Mouse (Mus musculus) E14TG2a.4 (cell line): Measurements from ENCODE around the gene Inafm2.

ENCODE experiments used
- H3K27me3 ChIP-seq: 2 replicates; pipeline ENCODE4 v1.6.1; 2014; ENCODE audit warnings: low read length, control low read depth; ENCODE audit not compliant: insufficient read depth
- H3K36me3 ChIP-seq: 2 replicates; pipeline ENCODE4 v1.6.1; 2014; ENCODE audit warnings: low read length, control low read depth; ENCODE audit not compliant: insufficient read depth
- H3K4me1 ChIP-seq: replicated peaks from 2 replicates; pipeline ENCODE4 v1.6.1; 2014; ENCODE audit warnings: low read depth, low read length, control low read depth
- H3K4me3 ChIP-seq: replicated peaks from 2 replicates; pipeline ENCODE4 v1.5.1; 2014; ENCODE audit warnings: mild to moderate bottlenecking, low read length
- H3K9me3 ChIP-seq: 2 replicates; pipeline ENCODE4 v1.6.1; 2014; ENCODE audit warnings: low read length, control low read depth
- CTCF ChIP-seq: conservative IDR thresholded peaks from 2 replicates; pipeline ENCODE4 v1.5.1; 2014; ENCODE audit warnings: low read length
- NANOG ChIP-seq: IDR thresholded peaks from 2 replicates; pipeline ENCODE4 v1.6.1; 2014; ENCODE audit warnings: borderline replicate concordance, low read length, mixed read lengths
- POU5F1 ChIP-seq: IDR thresholded peaks from 2 replicates; pipeline ENCODE4 v1.6.1; 2014; ENCODE audit warnings: low read length, borderline replicate concordance

Inafm2 gene

GRCm38 (mm10) chr2:118749341-118749884, 3.9 kb downstream of the Inafm2 start:
- no peak overlapping the region for H3K4me3 ChIP-seq
- H3K27me3 ChIP-seq: peaks cover 88% of the 10 kb centered on the region
- H3K36me3 ChIP-seq: no peaks in the 10 kb centered on the region
- TF ChIP-seq NANOG (no peak), POU5F1 (no peak), CTCF (no peak; the same call in 1 of the 2 replicates)
- peaks cover 43% of the 10 kb centered on the region for H3K4me1 ChIP-seq
- no peaks in the 10 kb centered on the region for H3K9me3 ChIP-seq

GRCm38 (mm10) chr2:118750476-118750875, 4.9 kb downstream of the Inafm2 start:
- H3K4me3 ChIP-seq: no peak overlapping the region
- TF ChIP-seq NANOG (no peak), CTCF (no peak), POU5F1 (no peak)
- H3K9me3 ChIP-seq: no peaks in the 10 kb centered on the region
- no peaks in the 10 kb centered on the region for H3K36me3 ChIP-seq
- H3K4me1 ChIP-seq: peaks cover 35% of the 10 kb centered on the region
- H3K27me3 ChIP-seq: peaks cover 88% of the 10 kb centered on the region

GRCm38 (mm10) chr2:118751896-118752791, 6.6 kb downstream of the Inafm2 start:
- Histone ChIP-seq H3K9me3 (no peaks in the 10 kb centered on the region), H3K36me3 (no peaks in the 10 kb centered on the region), H3K4me1 (peaks cover 32% of the 10 kb centered on the region), H3K4me3 (no peak overlapping the region), H3K27me3 (peaks cover 92% of the 10 kb centered on the region)
- TF ChIP-seq CTCF (no peak), POU5F1 (no peak), NANOG (no peak)

- no peaks in the 10 kb centered on the region for H3K36me3 ChIP-seq
- H3K27me3 ChIP-seq: peaks cover 92% of the 10 kb centered on the region
- no peak for TF ChIP-seq NANOG
- no peak for TF ChIP-seq CTCF
- no peak for TF ChIP-seq POU5F1
- peaks cover 38% of the 10 kb centered on the region for H3K4me1 ChIP-seq
- no peak overlapping the region for H3K4me3 ChIP-seq
- H3K9me3 ChIP-seq: no peaks in the 10 kb centered on the region
Measured at GRCm38 (mm10) chr2:118752792-118753108, 7.2 kb downstream of the Inafm2 start.

- Histone ChIP-seq H3K9me3 (no peaks in the 10 kb centered on the region), H3K36me3 (no peaks in the 10 kb centered on the region), H3K4me3 (no peak overlapping the region), H3K27me3 (peaks cover 92% of the 10 kb centered on the region), H3K4me1 (peaks cover 42% of the 10 kb centered on the region)
- TF ChIP-seq NANOG (no peak), POU5F1 (no peak)
Measured at GRCm38 (mm10) chr2:118754143-118754542, 8.6 kb downstream of the Inafm2 start.

GRCm38 (mm10) chr2:118755407-118755806, 9.8 kb downstream of the Inafm2 start:
- Histone ChIP-seq H3K36me3 (no peaks in the 10 kb centered on the region), H3K27me3 (peaks cover 90% of the 10 kb centered on the region), H3K4me3 (no peak overlapping the region), H3K9me3 (no peaks in the 10 kb centered on the region), H3K4me1 (peaks cover 36% of the 10 kb centered on the region)
- no peak for TF ChIP-seq CTCF
- no peak for TF ChIP-seq POU5F1

GRCm38 (mm10) chr2:118756103-118756502, 10.5 kb downstream of the Inafm2 start:
- Histone ChIP-seq H3K9me3 (no peaks in the 10 kb centered on the region), H3K27me3 (peaks cover 91% of the 10 kb centered on the region), H3K4me3 (no peak overlapping the region), H3K4me1 (peaks cover 38% of the 10 kb centered on the region), H3K36me3 (no peaks in the 10 kb centered on the region)
- TF ChIP-seq POU5F1: no peak
- no peak for TF ChIP-seq NANOG
- TF ChIP-seq CTCF: no peak

- no peak overlapping the region for H3K4me3 ChIP-seq
- H3K27me3 ChIP-seq: peaks cover 92% of the 10 kb centered on the region
- no peaks in the 10 kb centered on the region for H3K36me3 ChIP-seq
- no peaks in the 10 kb centered on the region for H3K9me3 ChIP-seq
- H3K4me1 ChIP-seq: peaks cover 62% of the 10 kb centered on the region
- TF ChIP-seq CTCF: peak; percentile 65
- no peak for TF ChIP-seq NANOG
Measured at GRCm38 (mm10) chr2:118759828-118760227, 14.3 kb downstream of the Inafm2 start.

- peaks cover 62% of the 10 kb centered on the region for H3K4me1 ChIP-seq
- no peaks in the 10 kb centered on the region for H3K9me3 ChIP-seq
- H3K27me3 ChIP-seq: peaks cover 86% of the 10 kb centered on the region
- TF ChIP-seq POU5F1 (no peak), CTCF (no peak), NANOG (no peak)
- H3K4me3 ChIP-seq: no peak overlapping the region
- no peaks in the 10 kb centered on the region for H3K36me3 ChIP-seq
Measured at GRCm38 (mm10) chr2:118760311-118761025, 14.9 kb downstream of the Inafm2 start.
